Mouse (Mus musculus): ENCODE measurements around the gene Kcnk4. TPM values are rescaled to one million over a fixed set of nuclear protein-coding genes. Genes with fewer than 3 reads are reported as not detected.
A peak's percentile ranks its signal among the peaks of the same experiment; 100 is the strongest.

Gene Kcnk4
- polyA plus RNA-seq, 1 experiment from 2014 or later = 0.14 TPM

GRCm38 (mm10) chr19:6942764-6943163 is 8.4 kb upstream of the Kcnk4 start:
- peak overlapping the region; percentile 87 for H3K4me3 ChIP-seq
- H3K36me3 ChIP-seq = 0 out of 2 replicates have a peak, but pooled peaks cover 14% of the 10 kb centered on the region
- H3K4me1 ChIP-seq (replicated peaks) = peaks cover 28% of the 10 kb centered on the region
- ATAC-seq (replicated peaks; ENCODE audit: insufficient number of reproducible peaks, insufficient read depth, low FRiP score, low read depth) = no peak
- peak overlapping the region; percentile 99 for H3K4me2 ChIP-seq
- H3K27me3 ChIP-seq = no peaks in the 10 kb centered on the region
- H3K9ac ChIP-seq = peak overlapping the region; percentile 95
- 23% methylated on average over 5 of the region's 5 CpGs for WGBS
- H3K27ac ChIP-seq = peak overlapping the region; percentile 95
- no peaks in the 10 kb centered on the region for H3K9me3 ChIP-seq (replicated peaks)

DNA sequence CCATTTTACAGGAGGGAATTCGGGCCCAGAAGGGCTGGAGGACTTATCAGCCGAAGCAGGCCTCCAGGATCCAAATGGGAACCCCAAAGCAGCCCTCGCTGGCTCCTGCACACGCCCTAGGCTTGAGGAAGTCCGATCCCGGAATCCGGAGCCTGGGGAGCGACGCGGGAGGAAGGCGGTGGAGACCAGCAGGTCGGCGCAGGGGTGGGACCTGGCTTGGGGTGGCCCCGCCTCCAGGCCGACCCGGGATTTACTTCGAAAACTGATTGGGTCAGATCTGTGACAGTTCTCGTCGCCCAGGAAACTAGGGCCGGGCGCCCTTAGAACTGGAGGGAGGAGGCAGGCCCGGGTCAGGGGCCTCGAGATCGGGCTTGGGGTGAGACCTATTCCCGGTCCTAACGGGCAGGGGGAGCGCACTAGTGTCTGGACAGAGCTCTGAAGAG is 8.0 kb upstream of the Kcnk4 start, which contains the start of gene Gpr137:
Gene Gpr137, minus strand, starts transcription at position 232 of the 443 bp plus-strand sequence.
- peak within 1 kb of the TSS; percentile 95 for H3K27ac ChIP-seq
- H3K36me3 ChIP-seq = 0 out of 2 replicates have a peak, but pooled peaks cover 14% of the 10 kb centered on the region
- peak within 1 kb of the TSS; percentile 95 for H3K9ac ChIP-seq
- under 1% methylated on average over 27 of the region's 27 CpGs for WGBS
- peak within 1 kb of the TSS; percentile 87 for H3K4me3 ChIP-seq
- ATAC-seq (replicated peaks; ENCODE audit: insufficient number of reproducible peaks, insufficient read depth, low FRiP score, low read depth) = peak; percentile 90
- no peaks in the 10 kb centered on the region for H3K27me3 ChIP-seq
- peaks cover 28% of the 10 kb centered on the region for H3K4me1 ChIP-seq (replicated peaks)
- H3K4me2 ChIP-seq = peak within 1 kb of the TSS; percentile 99
- H3K9me3 ChIP-seq (replicated peaks) = no peaks in the 10 kb centered on the region

GRCm38 (mm10) chr19:6941372-6942248 is 7.3 kb upstream of the Kcnk4 start, which contains the start of gene Bad:
Bad (plus strand) TSS chr19:6941861.
- Histone ChIP-seq H3K4me2 (peak within 1 kb of the TSS; percentile 99), H3K9ac (peak within 1 kb of the TSS; percentile 95), H3K9me3 (replicated peaks) (no peaks in the 10 kb centered on the region), H3K36me3 (0 out of 2 replicates have a peak, but pooled peaks cover 13% of the 10 kb centered on the region), H3K4me3 (peak within 1 kb of the TSS; percentile 87), H3K4me1 (replicated peaks) (peaks cover 28% of the 10 kb centered on the region), H3K27ac (peak within 1 kb of the TSS; percentile 95), H3K27me3 (no peaks in the 10 kb centered on the region)
- peak; percentile 85 for ATAC-seq (replicated peaks; ENCODE audit: insufficient number of reproducible peaks, insufficient read depth, low FRiP score, low read depth)
- WGBS = under 1% methylated on average over 83 of the region's 83 CpGs

DNA sequence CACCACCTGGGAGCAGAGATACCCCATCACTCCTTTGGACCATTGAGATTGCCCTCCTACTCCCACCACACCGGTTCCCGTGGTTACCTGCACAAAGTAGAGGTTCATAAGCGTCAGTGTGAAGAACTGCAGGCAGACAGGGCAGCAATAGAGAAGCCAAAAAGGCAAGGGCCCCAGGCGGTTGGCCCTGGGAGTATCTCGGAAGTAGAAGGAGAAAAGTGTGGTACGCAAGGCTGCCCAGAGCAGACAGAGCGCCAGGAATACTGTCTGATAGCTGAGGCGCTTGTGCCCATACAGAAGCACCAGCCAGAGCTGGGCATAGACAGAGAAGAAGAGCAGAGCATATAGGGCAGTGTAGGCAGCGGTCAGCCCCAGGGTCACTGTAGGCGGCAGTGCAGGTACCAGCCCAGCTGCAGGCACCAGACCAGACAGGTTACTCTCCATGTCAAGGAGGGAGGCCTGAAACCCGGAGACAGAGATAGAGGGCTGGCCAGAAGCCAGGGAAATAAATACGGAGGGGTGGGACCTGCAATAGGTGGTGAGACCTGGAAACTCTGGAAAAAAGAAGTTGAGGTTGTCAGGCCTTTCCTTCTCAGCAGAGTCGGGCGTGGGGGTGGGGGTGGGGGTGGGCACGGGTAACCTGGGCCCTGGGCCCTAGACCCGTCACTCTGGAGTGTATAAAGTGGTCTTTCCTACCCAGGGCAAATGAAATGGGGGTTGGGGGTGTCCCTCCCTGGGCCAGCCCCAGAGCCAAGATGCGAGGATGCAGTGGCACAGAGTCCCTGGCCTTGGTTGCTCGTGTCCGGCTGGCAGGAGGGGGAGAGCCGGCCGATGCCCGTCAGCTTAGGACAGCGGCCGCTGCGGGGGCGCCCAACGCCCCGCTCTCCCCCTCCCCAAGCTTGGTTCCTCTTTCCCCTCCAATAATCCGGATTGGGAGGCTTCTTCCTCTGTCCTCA is 6.4 kb upstream of the Kcnk4 start:
- ATAC-seq (replicated peaks; ENCODE audit: insufficient number of reproducible peaks, insufficient read depth, low FRiP score, low read depth) = 0 out of 2 replicates have a peak, but pooled peaks have one; percentile 0
- H3K27ac ChIP-seq = peak overlapping the region; percentile 67

DNA sequence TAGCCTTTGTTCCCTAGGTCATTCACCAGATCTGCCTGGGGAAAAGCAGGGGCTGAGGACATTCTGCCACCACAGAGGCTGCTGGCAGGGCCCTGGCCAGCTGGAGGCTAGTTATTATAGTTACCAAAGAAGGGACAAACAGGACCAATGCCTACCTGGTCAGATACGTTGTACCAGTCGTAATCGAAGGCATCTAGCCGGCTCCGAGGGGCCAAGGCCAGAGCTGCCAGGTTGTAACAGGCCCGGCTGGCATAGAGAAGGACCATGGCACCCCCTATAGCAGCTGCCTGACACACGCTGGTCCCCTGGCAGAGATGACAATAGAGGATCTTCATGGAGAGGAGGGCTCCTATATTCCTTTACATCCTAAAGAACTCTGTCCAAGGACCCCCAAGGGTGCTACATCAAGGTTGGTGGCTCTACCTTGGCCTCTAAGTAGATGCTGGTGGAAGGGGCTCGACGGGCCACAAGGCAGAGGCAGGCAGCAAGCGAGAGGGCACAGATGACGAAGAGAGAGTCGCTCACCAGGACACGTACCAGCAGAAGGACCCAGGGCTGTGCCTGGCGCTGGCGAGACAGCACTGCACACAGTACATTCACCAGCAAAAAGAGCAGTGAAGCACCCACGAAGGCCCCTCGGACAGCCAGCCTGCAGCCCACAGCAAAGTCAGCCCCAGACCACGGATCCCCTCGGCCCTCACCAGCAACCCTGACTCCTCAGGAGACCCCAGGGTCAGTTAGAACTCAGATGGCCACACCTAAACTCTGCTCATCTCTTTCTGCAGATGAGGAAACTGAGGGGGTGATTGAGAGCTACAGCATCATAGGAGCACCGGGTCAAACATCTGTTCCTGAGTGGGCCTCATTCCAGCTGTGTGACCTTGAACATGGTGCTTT is 5.0 kb upstream of the Kcnk4 start:
- Histone ChIP-seq H3K4me3 (no peak overlapping the region), H3K27ac (no peak overlapping the region), H3K9me3 (replicated peaks) (no peaks in the 10 kb centered on the region), H3K36me3 (no peaks in the 10 kb centered on the region), H3K4me1 (replicated peaks) (peaks cover 30% of the 10 kb centered on the region), H3K9ac (no peak overlapping the region), H3K27me3 (peaks cover 20% of the 10 kb centered on the region), H3K4me2 (no peak overlapping the region)
- 88% methylated on average over 20 of the region's 20 CpGs for WGBS
- no peak for ATAC-seq (replicated peaks; ENCODE audit: insufficient number of reproducible peaks, insufficient read depth, low FRiP score, low read depth)

More for the DNA sequence above, 6.4 kb upstream of the Kcnk4 start:
- H3K4me1 ChIP-seq (replicated peaks) = peaks cover 28% of the 10 kb centered on the region
- H3K36me3 ChIP-seq = 0 out of 2 replicates have a peak, but pooled peaks cover 4% of the 10 kb centered on the region
- WGBS = 18% methylated on average over 29 of the region's 29 CpGs
- peaks cover 7% of the 10 kb centered on the region for H3K27me3 ChIP-seq
- H3K4me2 ChIP-seq = peak overlapping the region; percentile 99
- H3K4me3 ChIP-seq = peak overlapping the region; percentile 87
- peak overlapping the region; percentile 95 for H3K9ac ChIP-seq
- H3K9me3 ChIP-seq (replicated peaks) = no peaks in the 10 kb centered on the region

DNA sequence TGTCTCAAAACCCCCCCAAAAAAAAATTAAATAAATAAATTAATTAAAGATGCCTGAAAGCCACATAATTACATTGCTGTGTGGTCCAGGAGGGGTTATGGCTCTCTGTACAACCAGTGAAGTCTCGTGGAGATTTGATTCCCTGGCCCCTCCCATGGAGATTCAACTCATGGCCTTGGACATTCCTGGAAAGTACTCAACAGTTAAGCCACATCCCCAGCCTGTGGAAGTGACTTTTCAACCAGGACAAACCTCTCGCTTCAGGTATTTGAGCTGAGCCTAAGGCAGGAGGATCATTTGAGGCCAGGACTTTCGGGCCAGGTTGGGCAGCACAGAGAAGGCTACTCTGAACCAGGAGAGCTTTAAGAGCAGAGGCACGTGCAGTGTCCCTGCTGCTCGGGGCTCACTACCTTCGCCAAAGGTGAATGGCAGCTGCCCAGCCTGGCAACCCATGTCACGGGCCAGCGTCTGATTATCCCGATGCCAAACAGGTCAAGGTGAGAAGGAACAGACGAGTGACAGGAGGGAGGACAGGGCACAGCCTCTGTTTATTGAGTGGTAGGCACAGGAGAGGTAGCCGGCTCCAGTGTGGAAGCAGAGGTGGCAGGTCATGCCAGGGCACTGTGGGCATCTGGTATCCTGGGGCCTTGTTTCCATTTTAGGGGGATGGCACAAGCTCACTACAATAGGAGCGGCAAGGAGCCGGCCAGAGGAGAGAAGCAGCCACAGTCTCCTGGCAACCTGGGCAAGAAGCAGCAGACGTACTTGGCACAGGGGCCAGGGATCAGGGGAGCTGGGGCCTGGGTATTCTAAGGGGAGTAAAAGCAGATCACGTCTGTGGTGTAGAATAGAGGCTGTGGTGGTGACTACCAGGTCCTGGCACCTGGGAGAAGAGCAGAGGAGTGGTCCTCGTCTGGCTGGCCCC is 3.5 kb upstream of the Kcnk4 start:
- no peaks in the 10 kb centered on the region for H3K36me3 ChIP-seq
- ATAC-seq (replicated peaks; ENCODE audit: insufficient number of reproducible peaks, insufficient read depth, low FRiP score, low read depth) = no peak
- H3K4me3 ChIP-seq = no peak overlapping the region
- H3K9me3 ChIP-seq (replicated peaks) = no peaks in the 10 kb centered on the region
- 80% methylated on average over 16 of the region's 16 CpGs for WGBS
- H3K9ac ChIP-seq = no peak overlapping the region
- no peak overlapping the region for H3K27ac ChIP-seq
- peaks cover 32% of the 10 kb centered on the region for H3K4me1 ChIP-seq (replicated peaks)
- H3K4me2 ChIP-seq = no peak overlapping the region
- H3K27me3 ChIP-seq = peaks cover 36% of the 10 kb centered on the region

DNA sequence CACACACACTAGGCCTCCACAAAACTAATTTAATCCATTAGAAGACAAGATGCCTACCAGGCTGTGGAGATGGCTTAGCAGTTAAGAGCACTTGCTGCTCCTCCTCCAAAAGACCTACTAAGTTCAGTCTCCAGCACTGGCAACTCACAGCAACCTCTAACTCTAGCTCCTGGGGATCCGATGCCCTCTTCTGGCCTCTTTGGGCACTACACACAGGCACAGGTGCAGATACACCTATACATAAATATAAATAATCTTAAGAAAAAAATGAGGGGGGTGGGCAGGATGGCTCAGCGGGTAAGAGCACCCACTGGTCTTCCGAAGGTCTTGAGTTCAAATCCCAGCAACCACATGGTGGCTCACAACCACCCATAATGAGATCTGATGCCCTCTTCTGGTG is 2.0 kb upstream of the Kcnk4 start:
- H3K9me3 ChIP-seq (replicated peaks) = no peaks in the 10 kb centered on the region
- H3K4me1 ChIP-seq (replicated peaks) = peaks cover 30% of the 10 kb centered on the region
- H3K4me3 ChIP-seq = no peak overlapping the region
- no peak overlapping the region for H3K4me2 ChIP-seq
- no peak overlapping the region for H3K9ac ChIP-seq
- ATAC-seq (replicated peaks; ENCODE audit: insufficient number of reproducible peaks, insufficient read depth, low FRiP score, low read depth) = no peak
- no peaks in the 10 kb centered on the region for H3K36me3 ChIP-seq
- peaks cover 51% of the 10 kb centered on the region for H3K27me3 ChIP-seq
- H3K27ac ChIP-seq = no peak overlapping the region
- WGBS = 23% methylated on average over 3 of the region's 3 CpGs

GRCm38 (mm10) chr19:6933436-6934194 is 700 bp downstream of the Kcnk4 start:
- peaks cover 14% of the 10 kb centered on the region for H3K4me1 ChIP-seq (replicated peaks)
- no peak overlapping the region for H3K27ac ChIP-seq
- peak overlapping the region; percentile 45 for H3K9ac ChIP-seq
- peak overlapping the region; percentile 49 for H3K4me3 ChIP-seq
- peak overlapping the region; percentile 78 for H3K4me2 ChIP-seq
- H3K36me3 ChIP-seq = no peaks in the 10 kb centered on the region
- WGBS = 3% methylated on average over 58 of the region's 58 CpGs
- H3K9me3 ChIP-seq (replicated peaks) = no peaks in the 10 kb centered on the region
- peak; percentile 48 for ATAC-seq (replicated peaks; ENCODE audit: insufficient number of reproducible peaks, insufficient read depth, low FRiP score, low read depth)
- H3K27me3 ChIP-seq = peaks cover 73% of the 10 kb centered on the region

GRCm38 (mm10) chr19:6933102-6933435 is 1.2 kb downstream of the Kcnk4 start:
- peak overlapping the region; percentile 78 for H3K4me2 ChIP-seq
- H3K9me3 ChIP-seq (replicated peaks) = no peaks in the 10 kb centered on the region
- peaks cover 78% of the 10 kb centered on the region for H3K27me3 ChIP-seq
- no peak overlapping the region for H3K27ac ChIP-seq
- 38% methylated on average over 4 of the region's 4 CpGs for whole genome bisulfite sequencing
- peak overlapping the region; percentile 49 for H3K4me3 ChIP-seq
- H3K4me1 ChIP-seq (replicated peaks) = peaks cover 14% of the 10 kb centered on the region
- 0 out of 2 replicates have a peak, but pooled peaks have one; percentile 9 for ATAC-seq (replicated peaks; ENCODE audit: insufficient number of reproducible peaks, insufficient read depth, low FRiP score, low read depth)
- no peak overlapping the region for H3K9ac ChIP-seq
- H3K36me3 ChIP-seq = no peaks in the 10 kb centered on the region
